Mouse (Mus musculus) adrenal gland, postnatal 36 days (tissue): Measurements from ENCODE around the gene Nps. TPM values are rescaled to one million over a fixed set of nuclear protein-coding genes. Genes with fewer than 3 reads are reported as not detected.

Experiments used
- DNase-seq, 2 experiments: peaks; one replicate each; pipeline ENCODE4 v3.0.0; 2021; ENCODE audit warnings: mixed read lengths in 1 of 2
- long read RNA-seq, 2 experiments: library from polyadenylated mRNA; stranded (forward); transcript quantifications; one replicate each; pipeline ENCODE4 v2.0.0; 2021; ENCODE audit warnings: borderline sequencing depth in 2 of 2
- total RNA-seq, 2 experiments: library from RNA; stranded (reverse); gene quantifications; 2 replicates each; pipeline ENCODE4 v1.2.3; 2021

Gene Nps
- total RNA-seq = not detected
- long read RNA-seq, experiment 1 = 0 reads
- long read RNA-seq, experiment 2 = 0 reads

DNA sequence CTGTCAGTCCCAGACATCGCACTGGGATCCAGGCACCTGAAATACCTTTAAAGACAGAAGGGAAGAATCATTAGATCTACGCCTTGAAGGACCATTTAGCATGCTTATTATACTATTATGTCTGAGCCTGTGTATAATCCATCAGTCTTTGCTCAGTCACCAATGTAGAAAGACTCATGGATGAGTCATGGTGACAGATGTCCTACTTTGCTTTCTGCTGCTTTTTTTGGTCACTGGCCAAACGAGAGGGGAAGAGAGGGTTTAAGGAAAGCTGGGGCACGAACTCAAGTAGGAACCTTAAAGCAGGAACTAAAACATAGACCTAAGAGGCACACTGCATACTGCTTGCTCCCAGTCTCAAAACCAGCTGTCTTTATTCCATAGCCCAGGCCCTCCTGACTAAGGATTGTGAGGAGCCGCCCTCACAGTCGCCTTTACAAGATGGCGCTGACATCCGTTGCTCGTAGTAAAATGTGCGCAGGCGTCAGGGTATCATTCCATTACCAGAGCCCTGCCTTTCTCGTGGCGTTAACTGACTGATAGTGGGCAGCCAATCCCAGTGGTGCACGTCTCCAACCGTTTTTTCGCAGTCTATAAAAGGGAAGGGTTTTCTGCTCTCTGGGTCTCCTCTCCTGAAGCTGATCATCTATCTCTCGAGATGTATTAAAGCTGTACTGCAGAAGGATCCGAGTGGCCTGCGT lies at the start of gene Nps:
Nps (plus strand) TSS at position 651 of the 701 bp plus-strand sequence.
- peak in 1 of 2 experiments; percentile 56 for DNase-seq

DNA sequence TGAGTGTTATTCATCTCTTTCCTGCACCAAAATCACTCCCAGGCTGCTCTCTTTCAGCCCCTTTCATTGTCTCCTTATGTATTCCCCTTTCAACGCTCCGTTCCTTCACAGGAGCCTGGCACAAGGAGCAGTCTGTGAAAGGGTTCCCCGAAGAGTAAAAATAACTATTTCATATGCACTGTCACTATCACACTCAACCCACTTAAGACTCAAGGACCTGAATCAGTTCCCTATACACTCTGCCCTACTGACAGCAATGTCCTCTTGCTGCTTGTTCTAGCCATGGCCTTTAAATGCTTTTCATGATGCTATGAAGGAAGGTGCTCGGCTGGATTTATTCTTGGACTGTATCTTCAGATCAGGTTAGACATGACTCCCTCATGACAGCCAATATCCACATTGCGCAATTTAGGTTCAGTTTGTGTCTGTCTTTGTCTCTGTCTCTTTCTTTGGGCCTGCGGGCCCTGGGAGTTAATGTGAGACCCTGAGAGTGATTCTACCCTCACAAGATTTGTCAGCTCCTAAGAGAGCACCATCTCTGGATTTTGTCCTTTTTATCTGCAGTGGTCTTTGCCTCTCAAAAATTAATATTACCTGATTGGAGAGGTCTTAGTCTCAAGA lies 49.4 kb upstream of the Nps start:
- no peak for DNase-seq

DNA sequence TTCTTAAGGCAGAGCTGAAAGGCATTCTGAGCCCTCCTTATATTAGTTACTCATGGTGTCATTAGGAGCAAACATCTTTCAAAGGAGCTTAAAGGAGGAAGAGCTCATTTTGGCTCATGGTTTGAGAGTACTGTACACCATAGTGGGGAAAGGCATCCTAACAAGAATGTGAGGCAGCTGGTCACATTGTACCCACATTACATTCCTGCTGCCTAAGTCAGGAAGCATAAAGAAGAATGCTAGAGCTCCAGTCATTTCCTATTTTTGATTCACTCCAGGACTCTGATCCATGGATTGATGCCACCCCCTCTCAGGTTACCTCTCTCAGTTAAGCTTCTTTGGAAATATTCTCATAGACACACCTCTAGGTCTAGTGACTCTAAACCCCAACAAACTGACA lies 48.2 kb upstream of the Nps start:
- no peak for DNase-seq

DNA sequence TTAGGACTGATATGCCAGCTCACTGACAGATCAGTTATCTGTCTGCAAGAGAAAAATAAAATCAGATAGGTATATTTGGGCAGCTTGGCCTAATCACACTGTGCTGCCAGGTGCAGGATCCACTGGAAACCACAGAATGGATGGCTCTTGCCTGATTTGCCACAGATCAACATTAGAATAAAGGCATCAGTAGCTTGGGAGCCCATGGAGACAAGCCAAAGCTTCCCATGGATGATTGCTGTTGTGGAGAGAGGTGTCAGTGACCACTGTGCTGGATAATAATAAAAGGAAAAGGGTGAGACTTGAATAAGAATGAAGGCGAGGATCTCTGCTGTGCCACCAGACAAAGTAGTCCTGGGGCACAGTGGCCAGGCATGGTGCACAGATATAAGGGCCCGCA lies 47.7 kb upstream of the Nps start:
- DNase-seq = no peak

DNA sequence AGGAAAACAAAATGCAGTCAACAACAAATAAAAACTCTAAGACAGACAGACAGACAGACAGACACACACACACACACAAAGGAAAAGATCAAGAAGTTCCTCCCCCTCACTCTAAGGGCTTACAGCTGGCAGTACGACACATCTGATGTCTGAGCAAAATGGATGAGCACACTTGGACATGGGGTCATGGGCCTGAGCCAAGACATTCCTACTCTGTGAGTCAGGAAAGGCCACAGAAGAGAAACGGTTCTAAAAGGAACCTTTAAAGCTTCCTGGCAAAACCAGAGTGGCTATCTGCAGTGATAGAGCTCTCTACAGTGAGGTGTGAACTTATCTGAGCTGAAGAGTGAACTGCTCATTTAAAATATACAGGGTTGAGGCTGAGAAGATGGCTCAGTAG lies 46.0 kb upstream of the Nps start:
- DNase-seq = peak; percentile 86 to 88

DNA sequence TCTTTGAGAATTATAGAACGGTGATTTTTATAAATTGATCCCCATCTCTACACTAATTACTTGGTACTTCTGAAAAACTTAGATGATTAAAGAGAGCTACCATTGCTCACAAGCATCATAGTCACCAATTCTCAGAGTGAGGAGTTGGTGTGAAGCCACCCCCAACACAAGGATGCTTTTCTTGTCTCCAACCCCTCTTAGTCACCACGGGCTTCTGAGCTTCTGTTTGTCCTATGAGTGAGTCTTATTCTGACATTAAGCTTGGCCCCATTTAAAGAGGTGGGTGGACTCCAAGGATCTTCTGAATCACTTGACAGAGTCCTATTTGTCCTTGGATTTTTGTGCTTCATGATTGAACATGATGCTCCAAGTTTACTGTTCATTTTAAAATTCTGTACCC lies 37.0 kb upstream of the Nps start:
- DNase-seq = no peak

DNA sequence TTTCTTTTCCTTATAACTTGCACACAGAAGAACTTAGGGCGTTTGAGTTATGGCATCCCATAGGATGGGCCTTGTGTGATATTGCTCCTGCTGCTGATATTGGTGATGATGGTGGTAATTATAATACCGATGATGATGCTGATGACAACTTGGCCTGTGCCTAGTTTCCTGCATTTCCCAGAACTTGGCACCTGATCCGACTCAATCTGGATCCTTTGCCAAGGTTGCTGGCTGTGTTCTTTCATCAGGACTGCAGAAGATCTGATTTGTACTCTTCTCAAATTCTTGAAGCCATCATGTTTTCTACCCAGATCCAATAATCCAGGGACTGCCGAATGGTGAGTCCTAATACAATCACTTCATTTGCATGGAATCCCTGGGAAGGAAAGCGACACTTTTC lies 32.5 kb upstream of the Nps start:
- no peak for DNase-seq

DNA sequence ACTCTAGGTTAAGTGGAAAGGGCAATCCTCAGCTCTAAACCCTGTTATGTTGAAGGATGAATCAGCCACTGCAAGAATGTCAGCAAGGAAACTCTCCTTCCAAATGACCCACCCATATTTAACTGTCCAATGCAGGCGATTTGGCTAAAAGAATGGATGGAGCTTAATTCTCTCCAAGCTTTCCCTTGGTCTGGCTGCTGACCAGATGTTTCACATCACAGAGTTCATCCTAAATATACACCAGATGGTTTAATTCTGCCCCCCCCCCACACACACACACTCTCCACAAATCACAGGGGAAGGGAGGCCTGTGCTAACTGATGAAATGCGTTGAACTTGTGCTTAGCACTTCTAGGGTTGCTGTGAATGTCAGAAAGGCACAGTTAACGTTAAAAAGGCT lies 21.4 kb upstream of the Nps start:
- DNase-seq = no peak

DNA sequence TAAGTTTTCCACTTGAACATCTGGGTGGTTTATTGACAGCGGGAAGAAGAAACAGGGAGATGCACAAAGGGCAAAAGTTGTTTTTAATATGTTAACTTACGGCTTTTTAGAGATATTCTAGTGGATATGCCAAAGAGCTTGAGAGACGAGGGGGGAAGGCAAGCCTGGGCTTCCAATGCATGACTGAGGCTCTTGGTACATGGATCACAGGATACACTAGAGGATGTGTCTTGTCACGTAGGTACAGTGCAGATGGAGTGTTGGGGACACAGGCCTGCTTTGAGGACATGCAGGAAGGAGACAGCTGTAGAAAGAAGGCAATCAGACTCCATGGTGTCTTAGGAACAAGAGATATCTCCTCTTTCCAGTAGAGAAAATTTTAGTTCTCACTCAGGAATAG lies 19.1 kb upstream of the Nps start:
- DNase-seq = no peak

DNA sequence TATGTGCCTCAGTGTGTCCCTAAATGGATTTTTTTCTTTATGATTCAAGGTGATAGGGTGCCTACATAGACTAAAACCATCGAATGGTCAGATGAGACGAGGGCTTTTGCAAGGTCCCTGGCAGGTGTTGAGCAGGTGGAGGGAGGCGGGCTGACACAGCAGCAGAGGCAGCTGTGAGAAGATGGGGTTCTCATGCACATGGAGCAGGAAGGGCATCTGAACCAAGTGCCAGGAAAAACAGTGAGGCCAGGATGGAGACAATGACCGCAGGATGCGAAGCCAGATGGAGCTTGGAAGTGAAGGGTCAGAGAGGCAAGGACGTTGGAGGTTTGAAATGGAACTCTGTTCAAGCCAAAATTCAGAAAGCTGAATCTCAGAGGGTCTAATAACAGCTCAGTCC lies 18.5 kb upstream of the Nps start:
- DNase-seq = no peak

DNA sequence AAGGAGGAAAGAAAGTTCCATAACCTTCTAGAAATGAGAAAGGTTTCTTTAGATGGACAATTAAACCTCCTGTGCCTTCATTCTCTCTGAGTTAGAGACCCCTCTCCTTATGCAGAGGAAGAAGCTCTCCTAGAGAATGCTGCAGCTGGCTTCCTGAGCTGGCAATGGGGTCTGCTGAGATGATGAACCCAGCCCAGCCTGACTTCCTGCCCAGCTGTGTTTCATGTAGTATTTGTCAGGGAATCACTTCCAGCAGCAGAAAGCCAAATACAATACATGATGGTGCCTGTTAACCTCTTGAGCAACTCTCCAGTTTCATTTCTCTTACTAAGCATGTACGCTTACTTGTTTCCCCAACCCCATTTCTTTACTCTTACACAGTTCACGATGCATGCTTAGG lies 17.9 kb upstream of the Nps start:
- DNase-seq = no peak

DNA sequence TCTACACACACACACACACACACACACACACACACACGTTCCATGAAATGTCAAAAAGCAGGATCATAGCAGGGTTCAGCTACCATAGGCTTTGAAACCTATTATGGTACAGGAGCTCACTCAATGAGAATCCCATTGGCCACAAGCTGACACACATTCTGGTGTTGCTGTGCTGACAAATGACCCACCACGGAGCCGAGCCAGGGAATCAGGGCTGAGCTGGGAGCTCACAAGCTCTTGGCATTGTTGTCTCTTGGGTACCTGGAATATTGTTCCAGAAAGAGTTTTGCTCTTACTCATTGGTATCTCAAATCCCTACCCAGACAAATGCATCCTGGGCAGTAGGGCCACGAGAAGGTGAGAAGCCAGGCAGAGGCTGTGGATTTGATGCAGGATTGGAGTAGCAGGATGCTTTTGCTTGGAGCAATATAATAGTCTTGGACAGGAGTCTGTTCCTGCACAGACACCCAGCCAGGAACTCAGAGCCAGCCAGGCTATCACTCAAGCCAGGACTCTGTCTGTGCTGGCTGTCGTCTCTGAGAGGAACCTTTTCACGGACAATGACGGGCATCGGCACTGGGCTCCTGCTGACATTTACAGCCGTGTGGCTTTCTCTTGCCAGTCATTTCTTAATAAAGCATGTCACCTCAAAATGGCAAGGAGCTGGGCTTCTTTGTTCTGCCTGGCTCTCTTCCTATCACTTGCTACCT lies 14.2 kb upstream of the Nps start:
- no peak for DNase-seq

DNA sequence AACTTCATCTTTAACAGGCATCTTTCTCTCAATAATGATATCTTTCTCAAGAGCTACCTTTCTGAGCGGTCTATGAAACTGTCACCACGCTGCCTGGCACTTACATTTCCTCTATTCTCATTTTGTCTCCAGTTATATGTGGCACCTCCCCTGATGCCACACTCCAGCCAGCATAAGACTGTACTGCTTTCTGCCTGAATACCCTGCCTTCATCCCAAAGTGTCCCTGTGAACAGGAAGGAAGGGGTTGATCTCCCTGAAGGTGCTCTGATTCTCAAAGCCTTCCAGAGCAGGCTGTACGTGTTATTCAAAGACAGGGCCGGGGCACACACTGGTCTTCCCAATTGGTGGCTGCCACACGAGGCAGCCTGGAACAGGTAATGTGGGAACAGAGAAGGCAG lies 12.1 kb upstream of the Nps start:
- DNase-seq = no peak

DNA sequence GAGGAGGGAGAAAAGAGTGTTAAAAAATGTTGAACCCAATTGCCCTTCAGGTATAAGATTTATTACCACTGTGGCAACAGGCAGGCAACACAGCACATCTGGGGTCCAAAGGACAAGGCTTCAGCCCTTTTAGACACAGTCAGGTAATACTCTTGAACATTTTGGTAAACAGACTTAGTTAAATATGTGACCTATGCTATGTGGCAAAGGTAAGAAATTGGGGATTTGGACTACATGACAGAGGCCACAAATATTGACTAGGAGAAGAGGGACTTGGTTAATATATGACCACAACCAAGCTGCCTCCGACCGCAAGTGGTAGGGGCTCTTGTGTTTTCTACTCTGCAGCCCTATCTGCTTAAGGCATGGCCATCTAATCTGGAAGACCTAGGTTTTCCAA lies 5.3 kb upstream of the Nps start:
- DNase-seq = no peak

DNA sequence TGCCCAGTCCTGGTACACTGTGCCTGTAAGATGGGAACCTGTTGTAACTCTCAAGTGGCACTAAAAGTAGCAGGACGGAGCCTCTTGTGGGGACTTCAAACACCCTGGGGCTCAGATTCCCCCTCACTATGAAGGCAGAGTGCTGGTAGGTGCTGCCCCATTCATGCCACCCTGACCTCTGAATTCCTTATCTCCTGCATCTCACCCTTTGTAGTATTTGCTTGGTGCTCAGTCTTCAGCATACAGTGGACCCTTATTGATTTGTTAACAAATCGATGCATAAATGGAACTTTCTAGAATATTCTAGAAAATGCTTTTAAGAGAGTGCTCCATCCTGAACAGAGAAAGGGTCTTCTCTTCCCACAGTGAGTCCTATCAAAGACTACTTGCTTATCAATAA lies 4.1 kb upstream of the Nps start:
- no peak for DNase-seq

DNA sequence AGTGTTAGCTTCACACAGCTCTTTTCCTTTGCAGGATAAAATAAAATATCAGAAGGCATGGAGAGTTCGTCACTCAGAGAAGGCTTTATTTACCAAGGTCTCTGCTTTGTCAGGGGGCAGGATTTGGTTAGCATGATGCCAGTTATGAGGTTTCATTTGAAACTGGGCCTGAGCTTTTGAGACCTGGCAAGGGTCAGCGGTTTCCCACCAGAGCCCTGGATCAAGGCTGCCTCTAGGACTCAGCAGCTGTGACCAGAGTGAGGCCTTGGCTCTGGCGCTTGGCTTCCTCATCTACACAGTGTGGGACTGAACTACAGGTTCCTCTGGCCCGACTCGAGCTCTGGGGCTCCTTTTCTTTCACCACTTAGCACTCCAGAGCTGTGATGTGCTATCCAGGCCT lies 12.5 kb downstream of the Nps start:
- no peak for DNase-seq

DNA sequence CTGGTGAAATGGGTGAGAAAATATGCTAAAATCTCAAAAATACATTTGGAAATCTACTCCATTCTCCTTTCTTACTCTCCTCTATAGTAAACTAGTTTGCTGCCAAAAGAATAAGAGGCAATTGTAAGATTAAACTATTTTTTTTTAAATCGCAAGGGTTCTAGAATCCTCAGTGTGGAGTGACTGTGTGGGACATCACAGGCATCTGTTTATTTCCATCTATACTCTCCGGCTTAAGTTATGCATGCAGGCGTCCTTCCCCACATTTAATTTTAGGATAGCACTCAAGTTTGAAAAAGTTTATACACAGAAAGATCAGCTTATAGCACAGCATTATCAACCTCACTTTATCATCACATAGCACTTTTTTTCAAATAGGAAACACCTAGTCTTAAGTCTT lies 24.7 kb downstream of the Nps start:
- DNase-seq = no peak

DNA sequence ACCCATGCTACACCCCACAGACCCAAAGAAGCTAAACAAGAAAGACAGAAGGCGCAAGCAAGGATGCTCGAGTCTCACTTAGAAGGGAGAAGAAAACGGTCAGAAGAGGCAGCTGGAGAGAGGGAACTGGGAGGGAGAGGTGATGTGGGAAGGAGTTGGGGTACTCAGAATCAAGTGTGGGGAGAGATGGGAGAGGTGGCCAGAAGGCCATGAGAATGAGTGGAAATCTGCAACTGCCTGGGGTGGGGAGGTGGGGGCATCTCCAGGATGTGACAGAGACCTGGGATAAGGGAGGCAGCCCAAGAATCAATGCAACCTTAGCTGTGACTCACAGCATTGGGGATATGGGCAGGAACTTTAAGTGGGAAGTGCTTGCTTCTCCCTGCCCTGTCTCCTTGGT lies 31.5 kb downstream of the Nps start:
- no peak for DNase-seq

DNA sequence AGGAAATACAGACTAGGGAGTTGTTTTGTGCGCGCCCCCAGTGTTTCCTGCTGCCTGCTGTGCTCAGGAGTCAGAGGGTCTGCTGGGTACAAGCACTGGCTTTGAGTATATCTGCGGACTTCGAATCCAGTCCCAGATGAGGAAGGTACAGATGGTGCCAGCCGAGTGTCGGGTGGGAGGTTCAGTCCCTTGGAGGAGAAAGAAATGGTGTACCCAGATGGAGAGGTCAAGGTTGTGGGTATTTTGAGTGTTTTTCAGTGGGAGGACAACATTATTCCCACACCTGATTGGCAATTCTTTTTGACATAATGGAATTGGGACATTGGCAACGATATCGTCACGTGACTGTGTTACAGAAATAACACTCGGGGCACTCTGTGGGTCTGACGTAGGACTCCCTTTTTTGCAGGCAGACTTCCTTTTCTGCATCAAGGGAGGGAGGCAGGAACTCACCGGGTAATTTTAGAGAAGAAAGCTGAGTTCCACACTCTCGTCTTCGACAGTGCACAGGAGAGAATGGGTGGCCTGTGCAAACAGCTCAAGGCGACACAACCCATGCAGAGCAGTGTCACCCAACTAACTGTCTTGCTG lies 33.2 kb downstream of the Nps start:
- DNase-seq = no peak

DNA sequence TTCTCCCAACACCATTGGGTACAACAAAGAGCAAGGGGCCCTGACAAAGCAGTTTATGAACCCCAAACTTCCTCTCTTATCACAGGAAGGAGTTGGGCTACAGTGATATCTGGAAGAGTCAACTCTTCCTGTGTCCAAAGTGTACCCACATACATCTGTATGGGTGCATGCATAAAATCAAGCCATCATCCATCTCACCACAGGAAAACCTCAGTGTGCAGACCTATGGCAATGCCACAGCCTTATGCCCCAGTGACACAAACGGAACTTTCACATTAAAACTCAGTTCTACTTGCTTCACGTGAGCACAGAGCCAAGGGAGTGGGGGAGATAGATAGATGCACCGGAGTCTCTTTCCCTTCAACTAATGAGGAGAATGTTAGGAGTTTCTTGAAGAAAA lies 36.0 kb downstream of the Nps start:
- DNase-seq = no peak

DNA sequence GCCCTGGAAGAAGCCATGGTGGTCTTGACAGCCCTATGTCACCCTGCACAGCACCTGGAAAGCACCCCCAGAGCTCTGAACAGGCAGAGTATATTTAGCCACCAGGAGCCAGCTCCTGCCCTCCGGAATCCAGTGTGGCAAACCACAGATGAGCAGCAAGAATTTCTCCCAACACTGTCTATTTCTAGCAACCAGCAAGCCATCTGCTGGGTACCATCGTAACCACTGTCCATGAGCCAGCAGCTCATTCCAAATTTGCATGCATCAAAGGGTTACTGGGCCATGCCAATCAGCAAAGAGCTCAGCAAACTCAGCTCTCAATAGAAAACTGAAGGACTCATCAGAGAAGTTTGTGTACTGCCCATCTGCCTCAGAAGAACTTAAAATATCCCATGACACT lies 46.0 kb downstream of the Nps start:
- DNase-seq = no peak
